Comparison of ENCODE assay signal across 15 mouse cellular contexts in genomic region chr1:133419178-133419834, GRCm38 (mm10). TPM values are rescaled to one million over a fixed set of nuclear protein-coding genes. Genes with fewer than 3 reads are reported as not detected.
A peak's percentile ranks its signal among the peaks of the same experiment; 100 is the strongest.
DNase-seq lines count a peak whose midpoint lies in the region; ATAC-seq and TF ChIP-seq lines count a peak whose summit lies in the region.
"Had no signal": no experiment of that assay in that cellular context is flagged by ENCODE, and none has a peak within 500 bp of the region (broad histone marks: within the 10 kb centered on the region; RNA-seq: fewer than 3 reads in every experiment).

No protein-coding gene starts in this region.

- ATAC-seq in lung, postnatal 0 days: no peak
- no peak for ATAC-seq in intestine, postnatal 0 days
- no peak for ATAC-seq in liver, postnatal 0 days
- ATAC-seq: activated CD4-positive, CD25-positive, alpha-beta regulatory T cell, adult 4 months; forebrain, postnatal 0 days had no signal

- peak overlapping the region; percentile 86 for H3K27ac ChIP-seq in lung, postnatal 0 days (ENCODE audit: low read length)
- H3K27ac ChIP-seq in intestine, postnatal 0 days (ENCODE audit: low read depth, low read length): no peak overlapping the region
- H3K27ac ChIP-seq in liver, postnatal 0 days (ENCODE audit: low read depth): no peak overlapping the region

- no peak for TF ChIP-seq EP300 in lung, postnatal 0 days (IDR thresholded peaks at IDR 0.05)
- TF ChIP-seq EP300 in liver, postnatal 0 days (IDR thresholded peaks at IDR 0.05; ENCODE audit: low read depth): no peak

- peak; percentile 90 for DNase-seq in heart, adult 11 months
- no peak for DNase-seq in heart, postnatal 25 days (ENCODE audit: low spot score)
- peak; percentile 7 for DNase-seq in kidney, adult 18-20 months
- no peak for DNase-seq in kidney, adult 8-10 months
- no peak for DNase-seq in lung, postnatal 0 days (ENCODE audit: low spot score)
- no peak for DNase-seq in lung, postnatal 25 days (ENCODE audit: low spot score)
- DNase-seq in liver, postnatal 0 days: no peak
- DNase-seq: cerebellum, postnatal 25 days; forebrain, postnatal 0 days; gastrocnemius, postnatal 10 days; right cerebral cortex, postnatal 14 days had no signal

- no peak overlapping the region for H3K4me3 ChIP-seq in lung, postnatal 0 days (ENCODE audit: low read depth, low read length)
- H3K4me3 ChIP-seq in intestine, postnatal 0 days (ENCODE audit: low read depth, low read length): no peak overlapping the region
- H3K4me3 ChIP-seq in liver, postnatal 0 days (ENCODE audit: low read depth, low read length): no peak overlapping the region
- H3K4me3 ChIP-seq: erythroblast, embryonic 14.5 days had no signal

- H3K4me1 ChIP-seq in lung, postnatal 0 days (ENCODE audit: insufficient read depth, low read depth, low read length): peaks cover 46% of the 10 kb centered on the region
- H3K4me1 ChIP-seq in intestine, postnatal 0 days (replicated peaks; ENCODE audit: control insufficient read depth, insufficient read depth, low read length): peaks cover 33% of the 10 kb centered on the region
- peaks cover 24% of the 10 kb centered on the region for H3K4me1 ChIP-seq in liver, postnatal 0 days (ENCODE audit: insufficient read depth)

- TF ChIP-seq CTCF in lung, postnatal 0 days (IDR thresholded peaks at IDR 0.05): no peak
- TF ChIP-seq CTCF in intestine, postnatal 0 days (IDR thresholded peaks at IDR 0.05; ENCODE audit: low read depth): no peak
- TF ChIP-seq CTCF in liver, postnatal 0 days (IDR thresholded peaks at IDR 0.05; ENCODE audit: low read depth): no peak

- intact Hi-C loops in heart, postnatal 25 days (cut with DNase I): no loop called here

- no peak overlapping the region for H3K9ac ChIP-seq in lung, postnatal 0 days (replicated peaks; ENCODE audit: low read depth)
- H3K9ac ChIP-seq in intestine, postnatal 0 days (ENCODE audit: low read depth, low read length): 0 out of 2 replicates have a peak overlapping the region, but pooled peaks have one; percentile 56
- no peak overlapping the region for H3K9ac ChIP-seq in liver, postnatal 0 days (replicated peaks)
- H3K9ac ChIP-seq: forebrain, postnatal 0 days had no signal

- no peak overlapping the region for H3K4me2 ChIP-seq in lung, postnatal 0 days (replicated peaks; ENCODE audit: low read depth, low read length)
- H3K4me2 ChIP-seq in intestine, postnatal 0 days (replicated peaks; ENCODE audit: low read depth): peak overlapping the region; percentile 77; the same call in 1 of the 2 replicates
- H3K4me2 ChIP-seq in liver, postnatal 0 days (ENCODE audit: low read depth, low read length): no peak overlapping the region

- 70% methylated on average over 3 of the region's 3 CpGs for WGBS in lung, postnatal 0 days
- 55% methylated on average over 3 of the region's 3 CpGs for WGBS in intestine, postnatal 0 days
- 70% methylated on average over 3 of the region's 3 CpGs for WGBS in liver, postnatal 0 days (ENCODE audit: insufficient replicate concordance)

- H3K9me3 ChIP-seq in lung, postnatal 0 days (ENCODE audit: low read length): no peaks in the 10 kb centered on the region
- H3K9me3 ChIP-seq in intestine, postnatal 0 days (ENCODE audit: control insufficient read depth): no peaks in the 10 kb centered on the region
- H3K9me3 ChIP-seq in liver, postnatal 0 days (ENCODE audit: low read length): no peaks in the 10 kb centered on the region

- no peaks in the 10 kb centered on the region for H3K36me3 ChIP-seq in lung, postnatal 0 days (ENCODE audit: insufficient read depth, low read length)
- no peaks in the 10 kb centered on the region; the same call in 1 of the 2 replicates for H3K36me3 ChIP-seq in intestine, postnatal 0 days (ENCODE audit: control insufficient read depth, insufficient read depth)
- no peaks in the 10 kb centered on the region for H3K36me3 ChIP-seq in liver, postnatal 0 days (replicated peaks; ENCODE audit: insufficient read depth, low read length)

- H3K27me3 ChIP-seq in lung, postnatal 0 days (replicated peaks; ENCODE audit: insufficient read depth, low read length): no peaks in the 10 kb centered on the region
- H3K27me3 ChIP-seq in intestine, postnatal 0 days (replicated peaks; ENCODE audit: control insufficient read depth, insufficient read depth, low read length): no peaks in the 10 kb centered on the region
- peaks cover 7% of the 10 kb centered on the region for H3K27me3 ChIP-seq in liver, postnatal 0 days (ENCODE audit: insufficient read depth, low read length)

RNA-seq across cellular contexts. Expression of gene Sox13, which starts 4.9 kb away (rescaled TPM):
- 10 to 100 TPM; 15.2 to 19.9 TPM for total RNA-seq in heart, postnatal 25 days (2021)
- 13.8 and 14.8 TPM in 2 replicates for polyA plus RNA-seq in lung, postnatal 0 days (2015; fragmentation: Nextera tagmentation; extraction: Ambion mirVana)
- polyA plus RNA-seq in intestine, postnatal 0 days (2015; fragmentation: Nextera tagmentation; extraction: Ambion mirVana): 12.3 and 12.6 TPM in 2 replicates
- 1.3 and 1.9 TPM in 2 replicates for polyA plus RNA-seq in liver, postnatal 0 days (2015; fragmentation: Nextera tagmentation; extraction: Ambion mirVana)
- polyA plus RNA-seq: activated CD4-positive, CD25-positive, alpha-beta regulatory T cell, adult 4 months had no signal

RNA-seq across cellular contexts. Expression of gene Etnk2, which starts 55.9 kb away (rescaled TPM):
- total RNA-seq in heart, postnatal 25 days (2021): under 1 TPM; 0.45 to 0.57 TPM
- 0.77 and 0.81 TPM in 2 replicates for polyA plus RNA-seq in lung, postnatal 0 days (2015; fragmentation: Nextera tagmentation; extraction: Ambion mirVana)
- 6.0 and 6.2 TPM in 2 replicates for polyA plus RNA-seq in intestine, postnatal 0 days (2015; fragmentation: Nextera tagmentation; extraction: Ambion mirVana)
- 39.5 and 39.6 TPM in 2 replicates for polyA plus RNA-seq in liver, postnatal 0 days (2015; fragmentation: Nextera tagmentation; extraction: Ambion mirVana)
- total RNA-seq: megakaryocyte, adult 5-6 weeks had no signal
- polyA plus RNA-seq: erythroblast, embryonic 14.5 days had no signal

Comparison
In these comparisons a context has a peak if more than half of its experiments do, and no peak if none do; other contexts are left out.
1. DNase-seq: peak in heart, adult 11 months (single experiment) and kidney, adult 18-20 months (single experiment); none in heart, postnatal 25 days (single experiment), kidney, adult 8-10 months (0 of 2), lung, postnatal 0 days (single experiment), lung, postnatal 25 days (single experiment) and liver, postnatal 0 days (single experiment).